Mouse (Mus musculus) left cerebral cortex, postnatal 36 days (tissue): Measurements from ENCODE around the gene Gm14744. TPM values are rescaled to one million over a fixed set of nuclear protein-coding genes. Genes with fewer than 3 reads are reported as not detected.
"Not testable (repeated sequence)": the region's sequence is repeated elsewhere in the genome, so short reads cannot be mapped to it uniquely, and the experiment has no call there.

Source experiments
- DNase-seq, 2 experiments: peaks; one replicate each; pipeline ENCODE4 v3.0.0; 2021 to 2022; ENCODE audit warnings: low spot score in 2 of 2, mixed read lengths in 1 of 2
- intact Hi-C: fragments of 180-260 bp; cut with DNase I; formaldehyde crosslinking; loops from one replicate; pipeline ENCODE4 v1.15.1; 2025
- total RNA-seq, 2 experiments: library from RNA; stranded (reverse); gene quantifications; 2 replicates each; pipeline ENCODE4 v1.2.3; 2021

Gm14744 gene
- not detected for total RNA-seq

GRCm38 (mm10) chrX:77864458-77864857 is at the start of gene Gm14744:
Gene Gm14744, plus strand, starts transcription at chrX:77864758.
- DNase-seq, intact Hi-C loops: not testable (repeated sequence)

DNA sequence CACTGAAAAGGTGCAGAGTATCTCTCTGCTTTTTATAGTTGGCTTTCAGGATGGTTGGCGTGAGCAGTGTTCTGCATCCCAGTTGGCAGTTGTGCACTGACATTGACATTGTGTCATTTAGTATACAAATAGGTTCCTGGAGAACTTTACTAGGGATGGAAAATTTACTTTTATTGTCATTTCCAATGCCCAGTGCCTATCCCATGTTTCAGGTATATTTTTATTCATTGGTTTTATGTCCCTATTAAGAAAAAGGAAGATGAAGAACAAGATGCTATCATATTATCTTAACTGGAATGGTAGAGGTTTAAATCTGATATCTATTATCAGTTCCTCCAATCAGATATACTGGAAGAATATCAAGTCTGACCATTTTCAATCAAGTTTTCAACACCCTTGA is 11.0 kb upstream of the Gm14744 start, which contains the start of gene Pbsn:
TSS of gene Pbsn (minus strand) at position 101 of the 400 bp plus-strand sequence.
- DNase-seq, result no peak
- intact Hi-C loops, result no loop called here

DNA sequence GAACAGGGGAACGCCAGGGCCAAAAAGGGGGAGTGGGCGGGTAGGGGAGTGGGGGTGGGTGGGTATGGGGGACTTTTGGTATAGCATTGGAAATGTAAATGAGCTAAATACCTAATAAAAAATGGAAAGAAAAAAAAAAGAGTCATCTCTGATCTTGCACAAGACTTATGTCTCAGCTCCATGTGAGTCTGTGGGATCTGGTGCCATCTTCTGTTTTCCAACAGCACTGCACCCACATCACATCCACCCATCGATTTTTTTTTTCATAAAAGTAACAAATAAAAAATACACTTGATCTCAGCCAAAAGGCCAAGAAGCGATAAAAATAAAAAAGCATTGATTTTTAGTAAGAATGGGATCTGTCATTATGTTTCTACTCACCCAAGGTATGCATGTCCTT is 15.5 kb downstream of the Gm14744 start:
- intact Hi-C loops, DNase-seq: not testable (repeated sequence)

Other genes with a start within 250 kb of the Gm14744 start
- 10 to 100 TPM in 1 of 2 experiments, 1 to 10 TPM in 1; 8.5 to 10.1 TPM for gene Prkx, start 68.5 kb upstream of the Gm14744 start, total RNA-seq
- not detected for gene Pbsn, start 11.1 kb upstream of the Gm14744 start, total RNA-seq
- not detected for gene 5430402E10Rik, start 60.3 kb downstream of the Gm14744 start, total RNA-seq
- gene Obp1a, start 226.6 kb downstream of the Gm14744 start, total RNA-seq, result not detected